Mouse (Mus musculus) lung, adult 2 months (tissue): ENCODE measurements around the gene R3hdm2.

Source experiments
- CTCF ChIP-seq: fragments of 200-500 bp; IDR thresholded peaks from 2 replicates; pipeline ENCODE4 v1.5.1; 2011; ENCODE audit warnings: mild to moderate bottlenecking, low read length, control low read depth; ENCODE audit not compliant: insufficient read depth
- POLR2A ChIP-seq: fragments of 200-500 bp; IDR thresholded peaks from 2 replicates; pipeline ENCODE4 v1.6.1; 2011; ENCODE audit warnings: low read depth, mild to moderate bottlenecking, control low read depth, low read length, borderline replicate concordance; ENCODE audit errors: extremely low read depth

- no peak for TF ChIP-seq CTCF
- no peak for TF ChIP-seq POLR2A
Observed at GRCm38 (mm10) chr10:127542720-127543119, 162.6 kb downstream of the R3hdm2 start.
